Mouse (Mus musculus) kidney, adult 2 months (tissue): ENCODE data around the gene Nol4l. TPM values are rescaled to one million over a fixed set of nuclear protein-coding genes. Genes with fewer than 3 reads are reported as not detected.

ENCODE experiments used
- DNase-seq: peaks from one replicate; pipeline ENCODE4 v3.0.0; 2021
- H3K27ac ChIP-seq: fragments of 200-500 bp; 2 replicates; pipeline ENCODE4 v1.5.1; 2012; ENCODE audit warnings: low read depth, low read length, control low read depth, inconsistent platforms; ENCODE audit not compliant: insufficient read depth
- H3K27me3 ChIP-seq: fragments of 200-500 bp; replicated peaks from 2 replicates; pipeline ENCODE4 v1.6.1; 2012; ENCODE audit warnings: mild to moderate bottlenecking, moderate library complexity, low read length, inconsistent platforms; ENCODE audit not compliant: control insufficient read depth, insufficient read depth
- H3K36me3 ChIP-seq: fragments of 200-500 bp; 2 replicates; pipeline ENCODE4 v1.6.1; 2012; ENCODE audit warnings: mild to moderate bottlenecking, moderate library complexity, low read length, inconsistent platforms; ENCODE audit not compliant: control insufficient read depth, insufficient read depth
- H3K4me1 ChIP-seq: fragments of 200-500 bp; 2 replicates; pipeline ENCODE4 v1.6.1; 2011; ENCODE audit warnings: low read length; ENCODE audit not compliant: control insufficient read depth, insufficient read depth
- H3K4me3 ChIP-seq: fragments of 200-500 bp; 2 replicates; pipeline ENCODE4 v1.5.1; 2011; ENCODE audit warnings: mild to moderate bottlenecking, low read depth, low read length, control low read depth; ENCODE audit not compliant: insufficient read depth
- CTCF ChIP-seq: fragments of 200-500 bp; conservative IDR thresholded peaks from 2 replicates; pipeline ENCODE4 v1.5.1; 2011; ENCODE audit warnings: low read depth, mild to moderate bottlenecking, control low read depth, low read length, moderate library complexity, mixed read lengths; ENCODE audit not compliant: insufficient read depth, insufficient read length
- POLR2A ChIP-seq: fragments of 200-500 bp; IDR thresholded peaks from one replicate; pipeline ENCODE4 v1.6.1; 2011; ENCODE audit warnings: low read depth, low read length, control low read depth
- WGBS: fragments of 180-500 bp; shearing (Covaris S2); methylation state at CpG from one replicate; pipeline ENCODE4 v1.1.7; 2018; 5-methylcytosine and 5-hydroxymethylcytosine counted together
- polyA plus RNA-seq: library from polyadenylated mRNA; depleted of rRNA; stranded (reverse); fragments of >200 nt; gene quantifications from 2 replicates; pipeline ENCODE4 v1.2.3, GENCODE M21; 2012

Nol4l gene
- polyA plus RNA-seq, 1 experiment: 11.9 TPM

GRCm38 (mm10) chr2:153467372-153467771 lies 62.4 kb downstream of the Nol4l start:
- DNase-seq: no peak
- Histone ChIP-seq H3K4me3 (no peak overlapping the region), H3K27me3 (no peaks in the 10 kb centered on the region), H3K27ac (no peak overlapping the region), H3K36me3 (no peaks in the 10 kb centered on the region), H3K4me1 (no peaks in the 10 kb centered on the region)
- WGBS: 90% methylated on average over 1 of the region's 1 CpGs
- TF ChIP-seq CTCF: no peak
- no peak for TF ChIP-seq POLR2A

GRCm38 (mm10) chr2:153463257-153463656 lies 66.5 kb downstream of the Nol4l start:
- H3K27ac ChIP-seq: no peak overlapping the region
- H3K4me3 ChIP-seq: no peak overlapping the region
- no peaks in the 10 kb centered on the region for H3K36me3 ChIP-seq
- DNase-seq: no peak
- WGBS: 91% methylated on average over 3 of the region's 3 CpGs
- 0 out of 2 replicates have a peak, but pooled peaks cover under 1% of the 10 kb centered on the region for H3K4me1 ChIP-seq
- TF ChIP-seq POLR2A (no peak), CTCF (no peak; the same call in 1 of the 2 replicates)
- no peaks in the 10 kb centered on the region for H3K27me3 ChIP-seq

- DNase-seq: peak; percentile 29
These were observed 71.7 kb downstream of the Nol4l start for GRCm38 (mm10) chr2:153458022-153458441.

GRCm38 (mm10) chr2:153457467-153457866 lies 72.3 kb downstream of the Nol4l start:
- Histone ChIP-seq H3K27ac (no peak overlapping the region), H3K36me3 (no peaks in the 10 kb centered on the region), H3K27me3 (no peaks in the 10 kb centered on the region), H3K4me1 (0 out of 2 replicates have a peak, but pooled peaks cover 4% of the 10 kb centered on the region), H3K4me3 (no peak overlapping the region)
- WGBS: 67% methylated on average over 4 of the region's 4 CpGs
- TF ChIP-seq POLR2A (no peak), CTCF (no peak)
- DNase-seq: no peak

More at GRCm38 (mm10) chr2:153458022-153458441, 71.7 kb downstream of the Nol4l start:
- Histone ChIP-seq H3K36me3 (no peaks in the 10 kb centered on the region), H3K4me1 (0 out of 2 replicates have a peak, but pooled peaks cover 4% of the 10 kb centered on the region), H3K27me3 (no peaks in the 10 kb centered on the region), H3K4me3 (no peak overlapping the region), H3K27ac (peak overlapping the region; percentile 43)
- 36% methylated on average over 3 of the region's 3 CpGs for WGBS
- TF ChIP-seq POLR2A (peak; percentile 8), CTCF (no peak)

- WGBS: 84% methylated on average over 9 of the region's 9 CpGs
- Histone ChIP-seq H3K4me3 (no peak overlapping the region), H3K27me3 (no peaks in the 10 kb centered on the region), H3K36me3 (no peaks in the 10 kb centered on the region), H3K27ac (no peak overlapping the region), H3K4me1 (0 out of 2 replicates have a peak, but pooled peaks cover 4% of the 10 kb centered on the region)
- TF ChIP-seq CTCF (no peak), POLR2A (no peak)
- DNase-seq: no peak
These were observed 74.8 kb downstream of the Nol4l start for GRCm38 (mm10) chr2:153454841-153455506.

GRCm38 (mm10) chr2:153453961-153454759 lies 75.6 kb downstream of the Nol4l start:
- no peak overlapping the region for H3K27ac ChIP-seq
- no peak overlapping the region for H3K4me3 ChIP-seq
- 0 out of 2 replicates have a peak, but pooled peaks cover 4% of the 10 kb centered on the region for H3K4me1 ChIP-seq
- 78% methylated on average over 12 of the region's 12 CpGs for WGBS
- no peaks in the 10 kb centered on the region for H3K27me3 ChIP-seq
- TF ChIP-seq POLR2A (no peak), CTCF (no peak)
- no peak for DNase-seq
- H3K36me3 ChIP-seq: no peaks in the 10 kb centered on the region

GRCm38 (mm10) chr2:153448519-153448918 lies 81.3 kb downstream of the Nol4l start:
- WGBS: 91% methylated on average over 6 of the region's 6 CpGs
- H3K36me3 ChIP-seq: no peaks in the 10 kb centered on the region
- H3K27me3 ChIP-seq: no peaks in the 10 kb centered on the region
- no peak overlapping the region for H3K4me3 ChIP-seq
- H3K27ac ChIP-seq: no peak overlapping the region
- no peaks in the 10 kb centered on the region for H3K4me1 ChIP-seq
- no peak for DNase-seq
- TF ChIP-seq POLR2A (no peak), CTCF (no peak)
